Mouse (Mus musculus) layer of hippocampus, postnatal 10 days (tissue): ENCODE measurements around the gene Ttl. TPM values are rescaled to one million over a fixed set of nuclear protein-coding genes. Genes with fewer than 3 reads are reported as not detected.

Experiments used
- DNase-seq, 2 experiments: peaks; one replicate each; pipeline ENCODE4 v3.0.0; 2021; ENCODE audit warnings: low spot score in 2 of 2
- total RNA-seq, 2 experiments: library from RNA; stranded (reverse); gene quantifications; 2 replicates each; pipeline ENCODE4 v1.2.3; 2021

Ttl gene
- total RNA-seq, 2 experiments from 2014 or later, result 61.4 to 62.4 TPM

DNA sequence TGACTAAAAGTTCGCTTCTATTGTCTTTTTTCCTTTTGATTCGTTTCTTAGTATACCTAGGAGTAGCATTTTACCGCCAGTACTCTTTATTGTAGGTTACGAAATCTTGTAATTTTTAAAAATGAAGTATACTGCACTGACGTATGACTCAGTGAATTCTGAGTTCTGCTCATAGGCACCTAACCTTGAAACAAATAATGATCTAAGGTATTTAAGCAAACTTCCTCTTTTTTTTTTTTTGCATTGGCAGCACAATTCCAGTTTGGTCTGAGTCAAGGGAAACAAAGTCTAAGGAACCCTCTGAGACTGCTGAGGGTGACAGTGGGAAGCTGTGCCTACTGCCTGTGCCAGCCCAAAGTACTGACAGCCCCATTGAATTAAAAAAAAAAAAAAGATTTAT, 17.8 kb downstream of the Ttl start:
- no peak for DNase-seq

DNA sequence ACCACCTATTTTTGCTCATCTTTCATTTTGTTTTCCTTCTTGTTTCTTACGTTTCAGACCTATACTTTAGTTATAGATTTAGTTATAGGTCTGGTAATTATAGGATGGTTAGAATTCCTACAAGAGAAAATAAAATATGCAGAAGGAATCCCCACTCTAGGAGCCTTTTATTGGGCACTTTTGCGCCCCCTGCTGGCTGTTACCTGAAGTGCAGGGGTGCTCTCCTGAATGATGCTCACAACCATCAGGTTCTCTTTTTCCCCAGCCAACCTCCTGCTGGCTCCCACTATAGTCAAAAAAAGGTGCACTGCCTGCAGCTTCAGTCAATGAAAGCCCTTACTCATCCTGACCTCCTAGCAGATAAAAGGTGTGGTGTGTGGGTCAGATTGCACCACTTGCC, 19.2 kb downstream of the Ttl start:
- DNase-seq, result no peak

DNA sequence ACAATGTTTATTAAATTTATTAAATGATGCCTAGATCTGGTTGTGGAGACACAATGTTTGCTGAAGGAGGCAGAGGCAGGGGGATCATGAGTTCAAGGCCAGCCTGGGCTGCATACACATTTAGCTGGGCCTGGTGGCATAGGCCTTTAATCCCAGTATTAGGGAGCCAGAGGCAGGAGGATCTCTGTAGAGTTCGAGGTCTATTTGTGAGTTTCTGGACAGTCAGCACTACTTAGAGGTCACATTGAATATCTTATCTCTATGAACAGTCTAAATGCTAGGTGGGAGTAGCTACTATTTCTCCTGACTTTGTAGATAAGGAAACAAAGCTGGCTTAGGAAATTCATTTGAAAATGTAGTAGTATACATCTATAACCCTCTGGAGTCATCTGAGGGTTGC, 21.8 kb downstream of the Ttl start:
- no peak for DNase-seq

DNA sequence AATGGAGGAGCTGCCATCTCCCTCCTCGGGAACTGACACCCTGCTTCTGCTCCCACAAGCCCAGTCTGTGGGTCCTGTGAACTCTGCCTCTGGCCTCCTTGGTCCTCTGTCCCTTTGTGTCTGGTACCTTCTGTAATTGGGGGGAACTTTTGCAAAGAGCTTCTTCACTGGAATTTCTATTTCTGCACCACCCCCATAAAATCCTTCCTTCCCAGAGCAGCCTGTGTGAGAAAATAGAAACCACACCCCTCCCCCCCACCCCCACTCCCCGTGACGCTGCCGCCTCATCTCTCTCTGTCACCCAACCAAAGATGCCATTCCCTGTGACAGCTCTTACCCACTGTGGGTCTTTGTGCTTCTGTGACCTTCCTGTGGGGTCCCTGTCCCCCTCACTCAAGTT, 24.6 kb downstream of the Ttl start:
- no peak for DNase-seq

DNA sequence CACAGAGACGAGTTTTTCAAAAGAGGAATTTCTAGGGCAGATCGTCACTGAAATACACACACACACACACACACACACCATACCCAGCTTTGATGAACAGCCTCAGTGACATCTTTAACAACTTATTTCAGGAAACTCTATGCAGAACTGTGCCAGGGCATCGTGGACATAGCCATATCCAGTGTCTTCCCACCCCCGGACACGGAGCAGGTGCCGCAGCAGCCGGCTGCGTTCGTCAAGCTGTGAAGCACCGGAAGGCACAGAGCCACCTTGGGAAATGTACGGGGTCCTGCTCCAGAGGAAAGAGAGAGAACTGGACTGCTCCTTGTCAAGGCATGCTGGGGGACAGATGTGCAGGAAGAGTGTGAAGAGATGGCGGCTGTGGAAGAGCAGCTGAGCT, 27.1 kb downstream of the Ttl start:
- DNase-seq, result no peak

DNA sequence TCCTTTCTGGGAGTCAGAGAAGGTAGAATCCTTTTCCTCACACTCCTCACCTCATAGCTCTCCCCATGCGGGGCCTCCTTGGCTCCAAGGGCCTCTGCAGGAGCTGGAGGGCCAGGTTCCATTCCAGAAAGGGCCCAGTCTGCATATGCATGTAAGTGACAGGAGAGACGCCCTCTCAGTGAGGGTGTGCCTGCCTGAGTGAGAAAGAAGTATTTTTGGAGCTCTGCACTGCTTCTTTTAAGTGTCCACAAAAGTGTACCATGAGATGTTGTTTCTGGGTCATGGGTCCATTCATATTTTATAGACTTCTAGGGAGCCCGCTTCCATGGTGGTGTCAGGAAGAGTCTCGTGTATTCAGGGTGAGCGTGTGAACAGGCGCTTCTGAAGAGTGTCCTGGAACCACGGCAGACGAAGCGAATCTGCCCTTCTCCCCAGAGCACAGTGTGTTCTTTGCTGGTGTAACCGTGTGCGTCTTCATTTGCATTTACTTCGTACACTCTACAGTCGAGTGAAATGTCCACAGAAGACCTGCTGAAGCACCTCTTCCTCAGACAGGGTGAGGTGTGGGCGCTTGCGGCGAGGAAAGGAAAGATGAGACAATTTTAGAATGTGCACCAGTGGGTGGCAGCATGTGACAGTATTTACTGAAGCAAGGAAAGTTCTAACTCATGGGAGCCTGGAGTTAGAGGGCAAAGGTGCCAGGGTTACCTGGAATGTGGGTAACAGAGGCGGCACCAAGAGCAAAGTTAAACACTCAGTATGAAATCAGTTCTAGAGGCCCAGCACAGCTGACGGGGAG, 28.4 kb downstream of the Ttl start:
- DNase-seq, result no peak

DNA sequence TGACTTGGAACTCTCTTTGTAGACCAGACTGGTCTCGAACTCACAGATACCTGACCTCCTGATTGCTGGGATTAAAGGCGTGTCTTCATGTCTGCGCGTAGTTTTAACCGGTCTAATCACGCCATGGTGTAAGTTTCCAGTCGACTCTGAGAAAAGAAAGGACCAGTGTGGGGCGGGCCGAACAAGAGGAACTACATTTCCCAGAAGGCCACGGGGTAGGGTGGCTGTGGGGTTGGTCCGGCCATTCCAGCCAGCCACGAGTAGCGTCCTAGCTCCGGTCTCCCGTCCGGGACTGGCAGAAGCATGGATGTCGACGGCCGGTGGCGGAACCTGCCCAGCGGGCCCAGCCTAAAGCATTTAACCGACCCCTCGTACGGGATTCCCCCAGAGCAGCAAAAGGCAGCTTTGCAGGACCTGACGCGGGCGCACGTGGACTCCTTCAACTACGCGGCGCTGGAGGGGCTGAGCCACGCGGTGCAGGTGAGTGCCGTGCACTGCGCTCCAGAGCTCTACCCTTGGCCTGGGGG, 35.1 kb downstream of the Ttl start, which contains the start of gene Polr1b:
TSS of gene Polr1b (plus strand) at position 212 of the 527 bp plus-strand sequence.
- peak; percentile 84 to 89 for DNase-seq

DNA sequence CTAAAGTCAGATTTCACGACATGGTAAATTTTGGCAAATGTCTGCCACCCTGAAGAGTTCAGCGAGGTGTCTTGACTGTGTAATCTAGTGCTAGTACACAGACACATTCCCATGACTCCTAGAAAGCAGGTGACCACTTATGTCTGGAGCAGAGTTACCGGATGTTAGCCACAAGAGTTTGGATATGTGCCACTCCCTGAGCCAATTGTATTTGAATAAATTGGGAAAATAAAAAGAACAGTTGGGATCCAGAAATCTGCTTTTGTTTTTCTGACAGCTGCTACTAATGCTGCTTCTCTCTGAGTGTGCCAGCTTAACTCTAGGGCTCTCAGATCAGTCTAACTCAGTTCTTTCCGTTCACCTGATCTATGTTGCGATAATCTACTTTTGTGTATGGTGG, 47.2 kb downstream of the Ttl start:
- DNase-seq, result peak in 1 of 2 experiments; percentile 25

DNA sequence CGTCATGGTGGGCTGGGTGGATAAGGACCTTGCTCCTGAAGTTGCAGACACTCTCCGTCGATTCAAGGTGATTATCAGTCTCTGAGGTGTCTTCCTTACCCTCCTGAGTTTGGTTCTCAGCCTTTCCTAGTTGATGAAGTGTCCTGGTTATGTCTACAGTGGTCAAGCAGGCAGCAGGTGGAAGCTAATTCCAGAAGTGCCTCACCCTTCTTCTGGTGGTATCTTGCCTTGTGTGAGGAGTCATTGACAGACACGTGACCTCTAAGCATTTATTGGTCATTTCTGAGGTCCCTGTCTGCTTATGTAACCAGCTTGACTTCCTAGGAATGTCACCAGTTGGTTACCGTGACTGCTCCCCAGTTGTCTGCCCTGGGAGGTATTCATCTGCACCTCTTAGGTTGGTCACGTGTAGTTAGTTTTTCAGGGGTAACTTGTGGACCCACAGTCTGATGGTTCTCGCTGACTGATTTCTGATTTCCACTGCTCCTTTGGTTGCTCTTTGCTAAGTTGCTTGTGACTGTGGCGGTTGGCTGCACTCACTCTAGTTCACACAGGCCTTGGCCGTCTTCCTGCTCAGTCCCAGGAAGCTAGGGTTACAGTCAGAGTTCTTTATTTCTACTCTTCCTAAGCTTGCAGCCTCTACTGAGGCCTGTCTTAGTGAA, 50.1 kb downstream of the Ttl start:
- DNase-seq, result no peak

DNA sequence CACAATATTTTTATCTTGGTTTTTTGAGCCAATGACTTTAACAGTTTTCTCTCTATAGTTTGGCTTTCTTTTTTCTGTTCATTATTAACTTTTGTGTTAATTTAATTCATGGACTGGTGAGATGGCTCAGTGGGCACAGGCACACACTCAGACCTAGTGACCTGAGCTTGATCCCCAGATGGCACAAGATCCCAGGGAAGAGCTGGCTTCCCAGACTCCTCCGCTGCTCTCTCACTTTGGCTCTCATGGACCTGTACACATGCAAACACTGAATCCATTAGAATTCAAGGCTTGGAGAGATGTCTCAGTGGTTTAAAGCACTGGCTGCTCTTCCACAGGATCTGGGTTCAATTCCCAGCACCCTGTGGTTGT, 50.6 kb downstream of the Ttl start:
- DNase-seq, result no peak

DNA sequence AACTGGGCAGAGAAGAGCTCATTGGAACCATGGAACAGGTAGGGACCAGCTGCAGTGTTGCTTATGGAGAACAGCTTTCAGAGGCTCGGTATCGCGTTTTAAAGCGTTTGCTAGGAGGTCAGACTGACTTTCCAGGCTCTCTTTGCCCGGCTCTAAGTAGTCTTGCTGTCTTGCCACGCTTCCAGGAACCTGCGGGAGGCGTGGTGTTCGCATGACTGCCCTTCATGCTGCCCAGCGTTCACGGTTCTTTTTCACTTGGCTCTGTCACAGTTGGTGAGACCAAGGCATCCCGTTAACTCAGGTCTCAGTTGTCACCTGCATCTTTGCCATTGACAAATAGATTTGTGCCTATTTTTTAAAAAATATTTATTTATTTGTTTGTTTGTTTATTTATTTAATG, 52.3 kb downstream of the Ttl start:
- DNase-seq, result no peak

DNA sequence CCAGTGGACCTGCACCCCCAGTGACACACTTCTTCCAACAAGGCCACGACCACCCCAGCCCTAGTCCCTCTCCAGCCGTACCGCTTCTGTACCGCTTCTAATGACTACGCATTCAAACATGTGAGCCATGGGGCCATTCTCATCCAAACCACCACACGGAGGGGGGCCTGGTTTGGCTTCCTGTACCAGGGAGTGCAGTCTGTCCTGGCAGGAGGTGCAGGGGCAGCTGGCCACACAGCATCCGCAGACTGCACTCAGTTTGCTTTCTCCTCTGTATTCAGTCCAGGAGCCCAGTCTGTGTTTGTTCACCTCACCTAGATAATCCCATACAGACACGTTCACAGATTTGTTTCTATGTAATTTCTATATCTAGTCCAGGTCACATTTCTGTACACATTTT, 56.2 kb downstream of the Ttl start:
- DNase-seq, result no peak

DNA sequence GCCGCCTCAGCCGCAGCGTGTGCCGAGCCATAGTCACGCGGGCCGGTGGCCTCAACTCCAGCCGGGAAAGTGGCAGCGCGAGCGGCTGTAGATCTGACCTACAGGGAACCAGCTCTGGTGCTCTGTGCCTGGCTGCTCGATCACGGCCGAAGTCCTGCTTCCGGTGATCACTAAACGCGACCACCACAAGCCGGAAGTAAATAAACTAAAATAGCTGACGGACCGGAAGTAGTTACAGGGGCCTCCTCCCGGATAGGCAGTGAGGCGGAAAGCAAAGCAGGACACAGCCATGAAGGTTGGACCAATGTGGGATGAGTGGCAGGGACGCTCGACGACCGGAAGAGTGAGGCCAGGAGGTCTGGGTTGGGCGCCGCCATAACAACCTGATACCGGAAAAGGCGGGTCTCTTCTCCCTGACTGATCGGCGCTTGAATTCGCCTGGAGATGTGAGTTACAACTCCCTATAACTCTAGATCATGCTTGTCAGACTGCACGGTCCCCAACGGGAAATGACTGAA, 63.7 kb downstream of the Ttl start, which contains the start of gene Chchd5:
TSS of gene Chchd5 (plus strand) at position 289 of the 518 bp plus-strand sequence.
- DNase-seq, result peak; percentile 87 to 89

DNA sequence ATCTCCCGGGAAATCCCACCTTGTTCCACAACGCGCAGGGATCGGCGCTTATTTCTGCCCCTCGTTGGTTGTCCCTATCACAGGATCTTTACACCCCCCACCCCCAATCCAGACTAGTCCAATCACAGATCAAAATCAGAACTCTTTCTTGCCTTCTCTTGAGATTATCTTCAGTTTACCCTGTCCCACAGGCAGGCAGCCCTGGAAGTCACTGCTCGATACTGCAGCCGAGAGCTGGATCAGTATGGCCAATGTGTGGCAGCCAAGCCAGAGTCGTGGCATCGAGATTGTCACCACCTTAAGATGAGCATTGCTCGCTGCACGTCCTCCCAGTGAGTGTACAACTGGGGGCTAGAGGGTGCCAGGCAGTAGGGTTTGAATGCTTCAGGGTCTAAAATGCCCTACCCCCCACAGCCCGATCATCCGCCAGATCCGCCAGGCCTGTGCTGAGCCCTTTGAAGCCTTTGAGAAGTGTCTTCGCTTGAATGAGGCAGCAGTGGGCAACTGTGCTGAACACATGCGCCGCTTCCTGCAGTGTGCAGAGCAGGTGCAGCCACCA, 64.3 kb downstream of the Ttl start:
- DNase-seq, result peak; percentile 16 to 37

DNA sequence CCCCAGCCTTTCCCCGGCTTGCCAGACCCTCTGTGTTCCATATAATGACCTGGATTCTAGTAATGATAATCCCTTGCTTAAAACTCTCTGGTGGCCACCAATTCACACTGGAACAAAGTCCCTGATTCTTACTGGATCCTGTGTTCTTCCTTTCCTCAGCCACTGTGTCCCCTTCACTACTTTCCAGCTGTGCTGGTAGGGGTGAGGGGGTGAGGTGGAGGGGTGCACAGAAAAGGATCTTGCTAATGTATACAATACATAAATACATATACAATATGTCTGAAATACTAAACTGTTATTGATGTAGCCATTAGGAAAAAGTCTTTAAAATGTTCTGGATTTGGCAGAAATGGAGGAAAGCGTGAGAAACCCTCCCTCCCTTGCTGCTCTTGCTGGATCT, 65.0 kb downstream of the Ttl start:
- DNase-seq, result no peak

DNA sequence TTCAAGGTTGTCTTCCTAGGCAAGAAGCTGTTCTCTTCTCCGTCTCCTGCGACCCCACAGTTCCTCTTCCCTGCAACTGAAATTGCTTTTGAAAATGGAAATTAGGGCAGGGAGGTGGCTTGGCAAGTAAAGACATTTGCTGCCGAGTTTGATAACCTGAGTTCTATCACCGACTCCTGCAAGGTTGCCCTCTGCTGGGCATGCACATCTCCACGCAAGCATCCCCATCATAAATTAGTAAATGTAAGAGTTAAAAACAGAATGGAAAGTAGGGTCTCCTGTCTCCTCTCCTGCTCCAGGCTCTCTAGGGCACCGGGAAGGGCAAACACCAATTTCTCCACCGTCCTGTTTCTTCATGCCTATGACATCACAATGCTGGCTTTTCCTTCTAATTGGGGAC, 66.5 kb downstream of the Ttl start:
- no peak for DNase-seq

DNA sequence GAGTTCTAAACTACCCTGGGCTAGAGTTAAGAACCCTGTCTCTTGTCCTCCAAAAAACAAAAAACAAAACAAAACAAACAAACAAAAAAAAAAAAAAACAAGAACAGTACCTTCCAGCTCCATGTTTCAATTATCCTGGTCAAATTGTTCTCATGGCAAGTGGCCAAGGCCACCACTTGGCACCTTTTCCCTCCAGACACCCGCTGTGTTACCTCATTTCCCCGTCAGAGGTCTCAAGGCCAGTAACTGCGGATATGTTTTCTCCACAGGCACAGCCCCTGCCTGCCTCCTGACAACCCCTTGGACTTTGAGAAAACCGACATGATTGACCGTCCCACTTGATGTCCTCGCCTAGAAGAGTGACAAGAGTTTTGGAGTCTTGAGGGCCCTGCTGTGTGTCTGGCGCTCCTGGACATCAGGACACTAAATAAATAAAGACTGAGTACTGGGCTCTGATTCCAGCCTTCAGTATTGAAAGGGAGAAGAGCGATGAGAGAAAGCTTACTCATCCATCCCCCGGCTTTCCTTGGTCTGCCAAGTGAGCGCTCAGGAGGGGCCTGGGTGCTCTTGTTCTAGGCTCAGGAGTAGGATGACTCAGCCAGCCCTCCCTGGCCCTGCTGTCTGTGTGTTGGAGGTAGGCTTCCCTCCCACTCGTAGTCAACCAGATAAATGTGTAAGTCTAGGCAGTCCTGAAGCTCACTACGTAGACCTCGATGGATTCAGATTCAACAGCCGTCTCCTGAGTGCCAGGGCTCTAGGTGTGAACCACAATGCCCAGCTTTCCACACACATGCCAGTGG, 67.5 kb downstream of the Ttl start:
- no peak for DNase-seq

DNA sequence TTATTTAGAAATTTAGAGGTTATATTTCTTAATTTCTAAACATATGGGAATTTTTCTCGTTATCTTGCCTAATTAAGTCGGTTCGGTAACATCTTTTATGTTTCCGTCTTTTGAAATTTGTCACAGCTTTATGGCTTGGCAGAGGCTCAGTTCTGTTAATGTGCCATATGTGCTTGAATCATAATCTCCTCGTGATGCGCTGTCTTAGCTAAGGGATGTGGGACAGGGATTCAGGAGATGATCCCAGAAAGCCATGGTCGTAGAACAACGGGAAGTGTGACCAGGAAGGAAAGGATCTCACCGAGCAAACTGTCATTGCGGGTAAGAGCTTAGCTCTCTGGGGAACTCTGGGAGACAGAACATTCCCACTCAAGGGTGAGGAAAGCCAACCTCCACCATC, 74.2 kb downstream of the Ttl start:
- DNase-seq, result no peak
